Mouse (Mus musculus) embryonic facial prominence, embryonic 12.5 days (tissue): ENCODE data around the gene Lpcat4. TPM values are rescaled to one million over a fixed set of nuclear protein-coding genes. Genes with fewer than 3 reads are reported as not detected.

Experiments used
- ATAC-seq: fragments of 200-750 bp; cut with Nextera tagmentation; 2 replicates; pipeline ENCODE4 v1.8.0; 2017; ENCODE audit not compliant: insufficient number of reproducible peaks, insufficient read depth, low FRiP score, low TSS enrichment
- H3K27ac ChIP-seq: fragments of 300-500 bp; sonication (generic); 2 replicates; pipeline ENCODE4 v1.5.1; 2016; ENCODE audit warnings: mild to moderate bottlenecking
- H3K27me3 ChIP-seq: fragments of 300-500 bp; sonication (generic); 2 replicates; pipeline ENCODE4 v1.6.1; 2016; ENCODE audit warnings: mild to moderate bottlenecking, moderate library complexity
- H3K36me3 ChIP-seq: fragments of 300-500 bp; sonication (generic); 2 replicates; pipeline ENCODE4 v1.6.1; 2016; ENCODE audit warnings: mild to moderate bottlenecking
- H3K4me1 ChIP-seq: fragments of 300-500 bp; sonication (generic); 2 replicates; pipeline ENCODE4 v1.6.1; 2016
- H3K4me2 ChIP-seq: fragments of 300-500 bp; sonication (generic); replicated peaks from 2 replicates; pipeline ENCODE4 v1.6.1; 2016; ENCODE audit warnings: mild to moderate bottlenecking, moderate library complexity
- H3K4me3 ChIP-seq: fragments of 300-500 bp; sonication (generic); 2 replicates; pipeline ENCODE4 v1.5.1; 2016; ENCODE audit warnings: mild to moderate bottlenecking
- H3K9ac ChIP-seq: fragments of 300-500 bp; sonication (generic); 2 replicates; pipeline ENCODE4 v1.6.1; 2016; ENCODE audit warnings: mild to moderate bottlenecking, moderate library complexity
- H3K9me3 ChIP-seq: fragments of 300-500 bp; sonication (generic); 2 replicates; pipeline ENCODE4 v1.6.1; 2016; ENCODE audit warnings: mild to moderate bottlenecking, moderate library complexity
- WGBS: fragments of 180-500 bp; shearing (Covaris S2); methylation state at CpG from one replicate; pipeline ENCODE4 v1.1.7; 2016; 5-methylcytosine and 5-hydroxymethylcytosine counted together
- polyA plus RNA-seq: library from polyadenylated mRNA; unstranded; fragments of >200 nt; fragmentation: Nextera tagmentation; extraction: Ambion mirVana; gene quantifications from 2 replicates; pipeline ENCODE4 v1.2.1, GENCODE M21; 2016

The Lpcat4 gene
- 15.1 and 17.7 TPM in 2 replicates for polyA plus RNA-seq

DNA sequence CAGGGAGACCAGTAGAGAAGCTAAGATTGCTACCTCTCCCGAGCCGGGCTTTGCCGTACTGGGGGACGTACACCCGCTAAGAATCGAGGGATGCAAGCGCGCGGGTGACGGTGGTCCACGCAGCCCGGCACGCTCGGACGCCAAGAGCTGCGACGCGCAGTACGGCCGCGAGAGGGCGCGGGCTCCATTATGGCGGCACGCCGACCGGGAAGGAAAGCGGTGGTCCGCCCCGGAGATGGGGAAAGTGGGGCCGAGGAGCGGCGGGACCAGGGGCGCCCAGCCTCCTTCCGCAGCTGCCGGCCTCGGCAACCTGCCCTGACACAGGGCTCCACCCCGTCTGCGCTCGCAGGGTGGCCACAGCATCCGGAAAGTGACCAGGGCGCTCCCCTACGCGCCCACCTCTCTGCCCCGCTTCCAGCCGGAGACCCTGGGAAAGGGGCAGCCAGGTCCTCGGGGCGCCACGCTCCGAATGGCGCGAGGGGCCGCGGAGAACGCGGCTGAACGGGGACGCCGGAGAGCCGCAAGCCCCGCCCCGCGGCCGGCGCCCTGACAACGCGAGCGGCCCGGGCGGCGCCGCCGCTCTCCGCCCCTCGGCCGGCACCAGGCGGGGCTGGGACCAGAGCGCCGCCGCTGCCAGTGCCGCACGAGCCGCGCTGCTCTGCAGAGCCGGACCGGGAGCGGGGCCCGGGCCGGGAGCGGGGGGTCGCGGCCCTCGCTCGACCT lies at the start of gene Lpcat4:
Lpcat4 (plus strand) TSS at position 257 of the 723 bp plus-strand sequence.
- Histone ChIP-seq H3K27me3 (no peaks in the 10 kb centered on the region), H3K27ac (peak within 1 kb of the TSS; percentile 96), H3K9me3 (no peaks in the 10 kb centered on the region), H3K9ac (peak within 1 kb of the TSS; percentile 77), H3K36me3 (peaks cover 2% of the 10 kb centered on the region), H3K4me1 (peaks cover 7% of the 10 kb centered on the region), H3K4me2 (peak within 1 kb of the TSS; percentile 86), H3K4me3 (peak within 1 kb of the TSS; percentile 76)
- under 1% methylated on average over 92 of the region's 94 CpGs for WGBS
- peak; percentile 83 for ATAC-seq

DNA sequence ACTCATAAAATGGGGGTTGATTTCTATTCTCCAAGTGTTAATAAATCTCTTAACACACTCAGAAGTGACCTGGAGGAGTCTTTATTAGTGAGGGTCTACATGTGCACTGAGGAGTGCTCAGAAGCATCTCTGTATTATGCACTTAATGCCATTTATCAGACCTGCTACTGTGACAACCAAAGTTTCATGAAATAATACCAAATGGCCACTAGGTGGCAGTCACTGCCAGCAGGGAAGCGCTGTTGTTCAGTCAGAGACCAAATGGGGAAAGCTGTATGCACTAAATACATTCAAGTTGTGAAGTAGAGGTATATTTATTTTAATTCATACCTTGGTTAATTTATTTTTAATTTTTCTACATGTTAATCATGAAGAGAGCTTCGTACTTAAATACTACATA lies 42.4 kb upstream of the Lpcat4 start:
- H3K27me3 ChIP-seq = no peaks in the 10 kb centered on the region
- H3K36me3 ChIP-seq = no peaks in the 10 kb centered on the region
- H3K4me1 ChIP-seq = no peaks in the 10 kb centered on the region
- 3% methylated on average over 2 of the region's 2 CpGs for WGBS
- no peak overlapping the region for H3K4me3 ChIP-seq
- H3K9me3 ChIP-seq = no peaks in the 10 kb centered on the region
- no peak overlapping the region for H3K4me2 ChIP-seq
- ATAC-seq = no peak
- H3K9ac ChIP-seq = no peak overlapping the region
- H3K27ac ChIP-seq = no peak overlapping the region

DNA sequence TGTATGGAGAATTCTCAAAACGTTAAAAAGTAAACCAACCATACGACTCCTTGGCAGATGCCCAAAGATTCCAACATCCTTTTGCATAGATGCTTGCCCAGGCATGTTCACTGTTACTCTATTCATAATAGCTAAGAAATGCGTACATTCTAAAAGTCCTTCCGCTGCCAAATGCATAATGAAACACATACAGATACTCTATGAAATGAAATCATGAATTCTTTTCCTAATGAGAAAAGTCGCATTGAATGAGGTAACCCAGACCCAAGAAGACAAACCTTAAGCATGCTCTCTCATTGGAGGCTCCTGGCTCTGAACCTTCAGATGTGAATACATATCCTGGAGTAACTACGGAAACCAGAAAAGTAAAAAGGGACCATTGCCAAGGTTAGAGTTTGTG lies 36.2 kb upstream of the Lpcat4 start:
- Histone ChIP-seq H3K27ac (no peak overlapping the region), H3K4me2 (no peak overlapping the region), H3K9ac (no peak overlapping the region), H3K9me3 (no peaks in the 10 kb centered on the region), H3K4me3 (no peak overlapping the region), H3K4me1 (no peaks in the 10 kb centered on the region), H3K36me3 (no peaks in the 10 kb centered on the region), H3K27me3 (no peaks in the 10 kb centered on the region)
- WGBS = 69% methylated on average over 6 of the region's 6 CpGs
- ATAC-seq = no peak

DNA sequence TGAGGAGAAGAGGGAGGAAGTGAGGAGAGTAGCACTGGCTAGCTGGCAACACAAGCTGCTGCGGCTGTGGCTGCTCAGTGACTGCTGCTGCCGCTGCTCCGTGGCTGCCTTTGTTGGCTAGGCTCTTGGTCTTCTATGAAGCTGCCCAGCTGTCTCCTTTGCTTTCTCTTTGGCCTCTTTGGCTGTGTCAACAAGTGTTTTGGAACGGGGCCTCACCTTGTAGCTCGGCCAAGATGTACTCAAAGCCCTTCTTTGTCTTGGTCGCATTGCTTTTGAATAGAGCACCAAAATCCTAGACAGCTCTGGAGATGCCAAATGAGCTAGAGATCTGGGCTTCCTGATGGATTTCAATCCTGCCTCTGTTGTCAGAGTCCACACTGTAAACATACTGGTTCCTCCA lies 29.1 kb upstream of the Lpcat4 start:
- Histone ChIP-seq H3K4me1 (no peaks in the 10 kb centered on the region), H3K27ac (no peak overlapping the region), H3K27me3 (no peaks in the 10 kb centered on the region), H3K9ac (no peak overlapping the region), H3K4me2 (no peak overlapping the region), H3K9me3 (no peaks in the 10 kb centered on the region), H3K36me3 (no peaks in the 10 kb centered on the region), H3K4me3 (no peak overlapping the region)
- 77% methylated on average over 6 of the region's 6 CpGs for WGBS
- no peak for ATAC-seq

DNA sequence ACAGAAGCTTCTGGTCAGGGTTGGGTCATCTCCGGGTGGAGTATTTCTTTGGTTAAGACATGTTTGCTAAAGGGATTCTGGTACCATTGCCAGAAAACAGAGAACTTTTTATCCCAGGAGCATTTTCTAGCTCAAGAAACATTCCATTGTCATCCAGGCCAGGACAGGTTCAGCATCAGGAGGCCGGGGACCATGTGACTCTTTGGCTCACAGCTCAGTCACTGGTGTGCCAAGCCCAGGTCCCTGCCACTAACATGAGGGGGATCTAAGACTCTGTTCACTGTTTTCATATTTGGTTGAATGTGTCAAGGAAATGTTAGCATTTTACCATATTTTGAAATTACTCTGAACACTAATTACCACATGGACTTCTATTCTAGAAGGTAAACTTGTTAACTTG lies 28.6 kb upstream of the Lpcat4 start:
- Histone ChIP-seq H3K9me3 (no peaks in the 10 kb centered on the region), H3K4me2 (no peak overlapping the region), H3K27me3 (no peaks in the 10 kb centered on the region), H3K4me3 (no peak overlapping the region), H3K4me1 (no peaks in the 10 kb centered on the region), H3K36me3 (no peaks in the 10 kb centered on the region), H3K9ac (no peak overlapping the region), H3K27ac (no peak overlapping the region)
- 95% methylated on average over 2 of the region's 2 CpGs for WGBS
- no peak for ATAC-seq

DNA sequence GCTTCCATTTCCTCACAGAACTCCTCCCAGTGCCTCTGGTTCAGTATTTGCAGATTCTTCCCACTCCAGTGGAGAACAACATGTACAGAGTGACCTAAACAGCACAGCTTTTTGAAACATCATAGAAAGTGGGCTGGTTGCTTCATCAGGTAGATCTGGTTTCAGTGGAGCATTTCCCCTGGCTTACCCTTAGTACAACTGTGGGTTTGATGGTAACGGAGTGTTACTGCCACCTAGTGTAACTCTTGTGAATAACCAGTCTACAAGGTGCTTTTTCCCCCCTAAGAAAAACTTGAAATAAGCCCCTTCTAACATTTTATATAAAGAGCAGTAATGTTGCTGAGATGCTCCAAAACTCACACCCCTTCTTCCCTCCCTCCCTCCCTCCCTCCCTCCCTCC lies 23.3 kb upstream of the Lpcat4 start:
- no peaks in the 10 kb centered on the region for H3K9me3 ChIP-seq
- H3K4me1 ChIP-seq = no peaks in the 10 kb centered on the region
- no peak overlapping the region for H3K27ac ChIP-seq
- H3K4me3 ChIP-seq = no peak overlapping the region
- WGBS = 9% methylated on average over 1 of the region's 1 CpGs
- ATAC-seq = 0 out of 2 replicates have a peak, but pooled peaks have one; percentile 28
- H3K4me2 ChIP-seq = no peak overlapping the region
- no peaks in the 10 kb centered on the region for H3K36me3 ChIP-seq
- H3K9ac ChIP-seq = no peak overlapping the region
- no peaks in the 10 kb centered on the region for H3K27me3 ChIP-seq

DNA sequence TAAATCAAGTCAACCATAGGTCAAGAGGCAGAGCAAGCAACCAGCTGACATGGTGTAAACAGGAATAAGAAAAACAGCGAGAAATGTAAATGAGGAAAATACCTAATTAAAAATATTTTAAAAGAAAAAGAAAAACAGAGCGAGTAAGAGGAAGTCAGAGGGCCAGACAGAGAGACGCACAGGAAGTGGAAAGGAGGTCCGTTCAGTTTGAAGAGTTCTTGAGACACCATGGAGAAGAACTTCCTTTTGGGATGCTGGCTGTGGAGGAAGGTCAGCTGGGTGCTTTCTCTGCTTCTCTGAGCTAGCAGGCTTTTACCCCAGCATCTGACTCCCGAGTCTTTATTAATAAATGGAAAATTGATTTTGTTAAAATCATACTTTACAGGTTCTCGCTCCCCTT lies 21.7 kb upstream of the Lpcat4 start:
- no peaks in the 10 kb centered on the region for H3K36me3 ChIP-seq
- H3K9me3 ChIP-seq = no peaks in the 10 kb centered on the region
- no peak overlapping the region for H3K27ac ChIP-seq
- H3K4me1 ChIP-seq = no peaks in the 10 kb centered on the region
- WGBS = 75% methylated on average over 6 of the region's 6 CpGs
- no peak overlapping the region for H3K4me2 ChIP-seq
- H3K27me3 ChIP-seq = no peaks in the 10 kb centered on the region
- no peak overlapping the region for H3K4me3 ChIP-seq
- ATAC-seq = no peak
- no peak overlapping the region for H3K9ac ChIP-seq

DNA sequence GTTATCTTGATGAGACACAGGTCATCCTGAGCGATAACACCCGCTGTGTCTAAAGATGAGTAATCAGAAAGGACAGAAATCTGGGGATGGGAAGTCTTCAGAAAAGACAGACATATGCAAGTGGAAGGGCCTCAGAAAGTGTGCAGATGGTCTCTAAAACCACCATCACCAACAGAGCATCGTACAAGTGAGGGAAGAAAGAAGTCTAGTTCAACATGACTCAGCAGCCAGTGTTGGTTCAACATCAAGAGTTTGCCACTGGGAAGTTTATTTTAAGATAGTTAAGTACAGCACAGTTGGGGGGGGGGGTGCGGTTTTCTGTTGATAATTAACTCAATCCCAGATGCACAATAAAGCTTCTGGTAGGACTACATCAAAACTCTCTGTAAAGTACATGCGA lies 18.4 kb upstream of the Lpcat4 start:
- H3K9ac ChIP-seq = no peak overlapping the region
- WGBS = 87% methylated on average over 5 of the region's 5 CpGs
- no peak overlapping the region for H3K4me2 ChIP-seq
- H3K27me3 ChIP-seq = no peaks in the 10 kb centered on the region
- H3K36me3 ChIP-seq = no peaks in the 10 kb centered on the region
- H3K4me1 ChIP-seq = no peaks in the 10 kb centered on the region
- no peaks in the 10 kb centered on the region for H3K9me3 ChIP-seq
- no peak overlapping the region for H3K4me3 ChIP-seq
- ATAC-seq = no peak
- H3K27ac ChIP-seq = no peak overlapping the region

DNA sequence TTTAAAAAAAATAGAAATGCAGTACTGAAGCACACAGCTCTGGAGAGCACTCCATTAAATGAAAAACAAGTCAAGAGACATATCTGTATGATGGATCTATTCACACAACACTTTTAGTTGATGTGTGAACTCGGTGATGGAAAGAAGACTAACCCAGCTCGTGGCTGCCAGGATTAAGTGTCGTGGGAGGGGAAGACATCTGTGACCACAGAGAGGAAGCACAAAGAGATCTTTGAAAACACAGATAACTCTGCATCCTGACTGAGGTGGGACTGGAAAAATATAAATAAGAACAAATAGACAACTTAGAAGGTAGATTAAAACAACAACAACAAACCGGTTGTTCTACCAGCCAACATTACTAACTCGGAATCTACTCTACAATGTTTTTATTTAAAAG lies 16.7 kb upstream of the Lpcat4 start:
- no peak for ATAC-seq
- Histone ChIP-seq H3K36me3 (no peaks in the 10 kb centered on the region), H3K9me3 (no peaks in the 10 kb centered on the region), H3K4me1 (no peaks in the 10 kb centered on the region), H3K27me3 (no peaks in the 10 kb centered on the region), H3K27ac (no peak overlapping the region), H3K9ac (no peak overlapping the region), H3K4me3 (no peak overlapping the region), H3K4me2 (no peak overlapping the region)
- 67% methylated on average over 5 of the region's 5 CpGs for WGBS

DNA sequence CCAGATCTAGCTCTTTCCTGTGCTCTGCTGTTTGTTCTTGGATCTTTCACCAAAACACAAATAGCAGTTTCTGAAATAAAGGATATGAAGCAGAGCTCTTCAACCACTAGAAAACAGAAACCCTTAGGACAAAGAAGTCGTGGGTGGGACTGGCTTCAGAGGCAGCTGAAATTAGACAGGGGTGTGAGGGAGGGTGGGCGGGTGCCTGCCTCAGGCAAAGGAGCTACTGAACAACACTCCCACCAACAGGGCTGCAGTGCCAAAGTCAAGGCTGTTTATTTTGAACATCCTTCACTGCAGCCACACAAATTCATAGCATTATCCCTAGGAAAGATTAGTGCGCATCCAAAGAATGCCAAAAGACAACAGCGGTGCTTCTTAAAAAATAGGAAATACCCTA lies 14.9 kb upstream of the Lpcat4 start:
- H3K27me3 ChIP-seq = no peaks in the 10 kb centered on the region
- 62% methylated on average over 4 of the region's 4 CpGs for WGBS

DNA sequence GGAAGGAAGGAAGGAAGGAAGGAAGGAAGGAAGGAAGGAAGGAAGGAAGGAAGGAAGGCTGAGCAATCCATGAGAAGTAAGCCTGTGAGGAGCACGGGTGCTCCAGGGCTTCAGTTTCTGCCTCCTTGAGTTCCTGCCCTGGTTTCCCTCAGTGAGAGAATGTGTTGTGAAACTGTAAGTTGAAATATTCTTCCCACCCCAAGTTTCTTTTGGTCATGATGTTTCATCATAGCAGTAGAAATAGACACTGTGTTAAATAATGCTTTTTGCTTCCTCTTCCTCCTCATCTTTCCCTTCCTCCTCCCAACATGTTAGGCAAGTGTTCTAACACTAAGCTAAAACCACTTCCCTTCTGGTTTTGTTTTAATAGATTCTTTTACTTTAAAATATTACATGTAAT lies 6.6 kb upstream of the Lpcat4 start:
- H3K9me3 ChIP-seq = no peaks in the 10 kb centered on the region
- no peak overlapping the region for H3K4me2 ChIP-seq
- no peak overlapping the region for H3K9ac ChIP-seq
- H3K36me3 ChIP-seq = no peaks in the 10 kb centered on the region
- H3K4me3 ChIP-seq = no peak overlapping the region
- no peaks in the 10 kb centered on the region for H3K4me1 ChIP-seq
- H3K27ac ChIP-seq = no peak overlapping the region
- WGBS = 76% methylated on average over 1 of the region's 1 CpGs
- ATAC-seq = no peak
- H3K27me3 ChIP-seq = no peaks in the 10 kb centered on the region

More for the DNA sequence above, 14.9 kb upstream of the Lpcat4 start:
- no peaks in the 10 kb centered on the region for H3K4me1 ChIP-seq
- H3K4me3 ChIP-seq = no peak overlapping the region
- no peak overlapping the region for H3K27ac ChIP-seq
- no peak overlapping the region for H3K9ac ChIP-seq
- H3K9me3 ChIP-seq = no peaks in the 10 kb centered on the region
- H3K4me2 ChIP-seq = no peak overlapping the region
- H3K36me3 ChIP-seq = no peaks in the 10 kb centered on the region
- ATAC-seq = no peak

DNA sequence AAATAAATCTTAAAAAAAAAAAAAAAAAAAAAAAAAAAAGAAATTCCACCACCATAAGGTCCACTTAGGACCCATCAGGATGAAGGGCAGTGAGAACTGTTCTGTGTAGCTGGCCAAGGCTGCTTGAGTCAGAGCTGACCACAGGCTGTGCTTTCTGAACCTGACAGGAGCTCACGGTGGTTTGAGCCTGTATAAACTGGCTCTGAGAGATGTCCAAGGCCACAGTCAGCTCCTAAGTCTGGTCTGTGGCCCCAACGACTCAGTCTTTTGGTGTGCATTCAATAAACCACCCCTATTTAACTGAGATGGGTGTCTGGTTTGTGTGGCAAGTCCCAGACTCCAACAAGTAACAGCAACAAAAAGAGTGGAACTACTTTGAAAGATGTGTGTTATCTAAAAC lies 2.6 kb upstream of the Lpcat4 start:
- Histone ChIP-seq H3K4me2 (no peak overlapping the region), H3K27me3 (no peaks in the 10 kb centered on the region), H3K4me3 (no peak overlapping the region), H3K4me1 (peaks cover 7% of the 10 kb centered on the region), H3K36me3 (no peaks in the 10 kb centered on the region), H3K27ac (no peak overlapping the region), H3K9ac (no peak overlapping the region), H3K9me3 (no peaks in the 10 kb centered on the region)
- WGBS = 86% methylated on average over 2 of the region's 2 CpGs
- ATAC-seq = no peak
